Mouse (Mus musculus): ENCODE data around the gene Sept9. TPM values are rescaled to one million over a fixed set of nuclear protein-coding genes. Genes with fewer than 3 reads are reported as not detected.

Sept9 gene
- polyA plus RNA-seq, 1 experiment from 2014 or later: 34.5 TPM

DNA sequence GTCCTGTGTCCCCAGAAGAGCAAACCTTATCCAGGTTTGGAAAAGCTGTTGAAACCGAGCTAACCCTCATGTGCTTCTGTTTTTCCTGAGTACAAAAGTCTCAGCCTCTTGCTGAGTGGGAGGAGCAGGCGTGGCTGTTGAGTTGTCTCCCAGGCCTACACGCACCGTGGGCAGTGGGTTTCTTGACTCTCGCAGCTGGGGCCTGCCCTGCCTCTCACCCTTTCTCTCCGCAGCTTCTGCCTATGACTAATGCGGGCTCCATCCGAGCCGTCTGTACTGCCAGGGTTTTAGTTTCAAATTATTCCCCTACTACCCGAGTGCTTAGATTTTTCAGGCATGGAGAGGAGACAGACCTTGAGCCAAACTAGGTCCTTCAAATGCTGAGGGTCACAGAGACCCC, 28.7 kb downstream of the Sept9 start:
- DNase-seq: no peak
- Histone ChIP-seq H3K36me3 (replicated peaks; ENCODE audit: insufficient read depth, low read length) (no peaks in the 10 kb centered on the region), H3K4me2 (ENCODE audit: low read depth, low read length) (no peak overlapping the region), H3K9ac (replicated peaks) (no peak overlapping the region), H3K9me3 (ENCODE audit: low read length) (no peaks in the 10 kb centered on the region), H3K4me3 (ENCODE audit: low read depth, low read length) (no peak overlapping the region), H3K27me3 (ENCODE audit: insufficient read depth, low read length) (no peaks in the 10 kb centered on the region), H3K27ac (ENCODE audit: low read depth) (no peak overlapping the region), H3K4me1 (ENCODE audit: insufficient read depth) (peaks cover 12% of the 10 kb centered on the region)
- WGBS (ENCODE audit: insufficient replicate concordance): 73% methylated on average over 10 of the region's 10 CpGs
- ATAC-seq: no peak
- no peak for TF ChIP-seq EP300 (IDR thresholded peaks at IDR 0.05; ENCODE audit: low read depth)
- TF ChIP-seq CTCF (IDR thresholded peaks at IDR 0.05; ENCODE audit: low read depth): no peak

DNA sequence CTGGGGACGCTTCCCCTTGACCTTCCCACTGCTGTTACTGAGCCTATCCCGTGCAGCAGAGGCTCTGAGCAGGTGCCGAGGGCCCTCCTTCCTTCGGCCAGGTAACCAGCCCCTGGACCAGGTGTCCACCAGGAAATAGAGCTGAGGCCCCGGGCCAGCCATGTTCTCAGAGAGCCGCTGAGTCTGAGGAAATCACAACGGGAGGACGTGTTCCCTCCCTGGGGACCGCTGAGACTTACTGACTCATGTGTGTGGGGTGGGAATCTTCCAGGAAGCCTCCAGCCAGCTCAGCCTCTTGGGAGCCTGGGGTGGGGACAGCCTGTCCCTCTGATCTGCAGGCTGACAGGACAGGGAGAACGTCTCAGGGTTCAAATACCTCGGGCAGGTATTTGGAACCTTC, 32.1 kb downstream of the Sept9 start:
- no peaks in the 10 kb centered on the region for H3K9me3 ChIP-seq (ENCODE audit: low read length)
- H3K27me3 ChIP-seq (ENCODE audit: insufficient read depth, low read length): no peaks in the 10 kb centered on the region
- no peak overlapping the region; the same call in 1 of the 2 replicates for H3K4me2 ChIP-seq (ENCODE audit: low read depth, low read length)
- H3K9ac ChIP-seq (replicated peaks): no peak overlapping the region
- DNase-seq (no peak), ATAC-seq (no peak)
- H3K4me3 ChIP-seq (ENCODE audit: low read depth, low read length): no peak overlapping the region
- TF ChIP-seq EP300 (IDR thresholded peaks at IDR 0.05; ENCODE audit: low read depth): no peak
- TF ChIP-seq CTCF (IDR thresholded peaks at IDR 0.05; ENCODE audit: low read depth): no peak
- H3K4me1 ChIP-seq (ENCODE audit: insufficient read depth): peaks cover 22% of the 10 kb centered on the region; the same call in 1 of the 2 replicates
- H3K36me3 ChIP-seq (replicated peaks; ENCODE audit: insufficient read depth, low read length): no peaks in the 10 kb centered on the region
- no peak overlapping the region for H3K27ac ChIP-seq (ENCODE audit: low read depth)
- 53% methylated on average over 11 of the region's 11 CpGs for WGBS (ENCODE audit: insufficient replicate concordance)

DNA sequence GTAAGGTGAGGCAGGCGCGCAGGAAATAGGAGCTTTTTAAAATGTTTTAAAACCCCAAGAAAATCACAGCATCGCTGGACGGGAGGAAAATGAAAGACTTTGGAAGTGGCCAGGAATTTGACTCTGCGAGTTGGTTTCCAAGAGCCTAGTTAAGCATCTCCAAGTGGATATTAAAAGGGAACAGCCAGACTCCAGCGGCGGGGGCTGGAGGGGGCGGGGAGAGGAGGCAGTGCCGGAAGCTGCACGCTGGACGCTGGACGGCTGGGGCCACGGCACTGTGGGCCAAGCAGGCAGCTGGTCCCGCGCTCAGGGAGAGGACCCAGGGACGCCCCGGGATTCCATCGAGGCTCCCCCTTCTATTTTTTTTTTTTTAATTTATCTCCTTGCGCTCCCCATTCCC, 32.6 kb downstream of the Sept9 start:
- Histone ChIP-seq H3K27ac (ENCODE audit: low read depth) (no peak overlapping the region), H3K27me3 (ENCODE audit: insufficient read depth, low read length) (no peaks in the 10 kb centered on the region), H3K9me3 (ENCODE audit: low read length) (no peaks in the 10 kb centered on the region), H3K4me3 (ENCODE audit: low read depth, low read length) (no peak overlapping the region), H3K36me3 (replicated peaks; ENCODE audit: insufficient read depth, low read length) (no peaks in the 10 kb centered on the region), H3K9ac (replicated peaks) (no peak overlapping the region), H3K4me2 (ENCODE audit: low read depth, low read length) (peak overlapping the region; percentile 59), H3K4me1 (ENCODE audit: insufficient read depth) (peaks cover 22% of the 10 kb centered on the region; the same call in 1 of the 2 replicates)
- no peak for TF ChIP-seq CTCF (IDR thresholded peaks at IDR 0.05; ENCODE audit: low read depth)
- no peak for TF ChIP-seq EP300 (IDR thresholded peaks at IDR 0.05; ENCODE audit: low read depth)
- WGBS (ENCODE audit: insufficient replicate concordance): 38% methylated on average over 19 of the region's 19 CpGs
- DNase-seq: peak; percentile 45
- ATAC-seq: no peak

DNA sequence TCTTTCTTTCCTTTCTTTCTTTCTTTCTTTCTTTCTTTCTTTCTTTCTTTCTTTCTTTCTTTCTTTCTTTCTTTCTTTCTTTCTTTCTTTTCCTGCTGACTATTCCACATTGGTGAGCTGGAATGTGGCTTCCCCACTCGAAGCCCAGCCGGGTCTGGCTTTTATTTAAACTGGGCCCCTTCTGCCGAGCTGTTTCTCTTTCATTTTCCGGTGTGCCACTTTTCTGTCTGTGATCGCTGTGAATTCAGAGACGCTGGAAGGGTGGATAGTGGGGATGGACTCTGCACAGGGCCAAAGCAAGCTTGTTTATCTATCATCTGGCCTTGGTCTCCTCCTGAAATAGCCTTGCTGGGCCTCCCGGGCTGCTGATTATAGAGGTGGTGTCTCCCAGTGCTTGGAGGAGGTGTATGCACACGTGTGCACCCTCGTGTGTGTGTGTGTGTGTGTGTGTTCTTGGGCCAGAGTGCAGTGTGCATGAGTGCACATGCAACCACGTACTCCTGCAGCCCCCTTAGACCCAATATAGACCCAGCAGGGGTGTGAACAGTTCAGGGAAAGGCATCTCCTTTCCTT, 33.5 kb downstream of the Sept9 start:
- TF ChIP-seq EP300 (IDR thresholded peaks at IDR 0.05; ENCODE audit: low read depth) (no peak), CTCF (IDR thresholded peaks at IDR 0.05; ENCODE audit: low read depth) (no peak)
- peak; percentile 45 for ATAC-seq

DNA sequence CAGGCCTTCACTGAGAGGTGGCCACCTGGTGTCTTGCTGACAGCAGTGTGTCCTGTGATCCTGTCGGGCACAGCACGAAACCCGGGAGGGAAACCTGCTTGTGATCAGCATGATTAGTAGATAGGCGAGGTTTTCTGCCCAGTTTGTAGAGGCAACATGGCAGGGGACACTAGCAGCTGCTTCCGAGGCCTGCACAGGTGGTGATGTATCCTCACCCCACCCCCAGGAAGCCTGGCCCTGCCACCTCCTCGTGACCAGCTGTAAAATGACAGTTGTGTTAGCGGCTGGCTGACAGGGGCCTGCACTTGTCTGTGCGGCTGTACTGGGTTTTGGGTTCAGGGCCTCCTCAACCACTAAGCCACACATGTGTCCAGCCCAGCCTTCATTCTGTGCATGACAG, 34.4 kb downstream of the Sept9 start:
- no peak overlapping the region for H3K4me3 ChIP-seq (ENCODE audit: low read depth, low read length)
- TF ChIP-seq CTCF (IDR thresholded peaks at IDR 0.05; ENCODE audit: low read depth) (no peak), EP300 (IDR thresholded peaks at IDR 0.05; ENCODE audit: low read depth) (no peak)
- no peak overlapping the region for H3K4me2 ChIP-seq (ENCODE audit: low read depth, low read length)
- WGBS (ENCODE audit: insufficient replicate concordance): 48% methylated on average over 8 of the region's 8 CpGs
- no peaks in the 10 kb centered on the region for H3K9me3 ChIP-seq (ENCODE audit: low read length)
- ATAC-seq (no peak), DNase-seq (no peak)
- H3K36me3 ChIP-seq (replicated peaks; ENCODE audit: insufficient read depth, low read length): no peaks in the 10 kb centered on the region
- H3K27ac ChIP-seq (ENCODE audit: low read depth): no peak overlapping the region
- peaks cover 22% of the 10 kb centered on the region; the same call in 1 of the 2 replicates for H3K4me1 ChIP-seq (ENCODE audit: insufficient read depth)
- no peaks in the 10 kb centered on the region for H3K27me3 ChIP-seq (ENCODE audit: insufficient read depth, low read length)
- 0 out of 2 replicates have a peak overlapping the region, but pooled peaks have one; percentile 13 for H3K9ac ChIP-seq (replicated peaks)

More for the DNA sequence above, 33.5 kb downstream of the Sept9 start:
- 0 out of 2 replicates have a peak overlapping the region, but pooled peaks have one; percentile 7 for H3K27ac ChIP-seq (ENCODE audit: low read depth)
- H3K27me3 ChIP-seq (ENCODE audit: insufficient read depth, low read length): no peaks in the 10 kb centered on the region
- H3K4me3 ChIP-seq (ENCODE audit: low read depth, low read length): no peak overlapping the region
- no peak for DNase-seq
- no peak overlapping the region for H3K9ac ChIP-seq (replicated peaks)
- whole genome bisulfite sequencing (ENCODE audit: insufficient replicate concordance): 47% methylated on average over 10 of the region's 10 CpGs
- H3K9me3 ChIP-seq (ENCODE audit: low read length): no peaks in the 10 kb centered on the region
- H3K36me3 ChIP-seq (replicated peaks; ENCODE audit: insufficient read depth, low read length): no peaks in the 10 kb centered on the region
- H3K4me2 ChIP-seq (ENCODE audit: low read depth, low read length): peak overlapping the region; percentile 59
- H3K4me1 ChIP-seq (ENCODE audit: insufficient read depth): peaks cover 22% of the 10 kb centered on the region; the same call in 1 of the 2 replicates

DNA sequence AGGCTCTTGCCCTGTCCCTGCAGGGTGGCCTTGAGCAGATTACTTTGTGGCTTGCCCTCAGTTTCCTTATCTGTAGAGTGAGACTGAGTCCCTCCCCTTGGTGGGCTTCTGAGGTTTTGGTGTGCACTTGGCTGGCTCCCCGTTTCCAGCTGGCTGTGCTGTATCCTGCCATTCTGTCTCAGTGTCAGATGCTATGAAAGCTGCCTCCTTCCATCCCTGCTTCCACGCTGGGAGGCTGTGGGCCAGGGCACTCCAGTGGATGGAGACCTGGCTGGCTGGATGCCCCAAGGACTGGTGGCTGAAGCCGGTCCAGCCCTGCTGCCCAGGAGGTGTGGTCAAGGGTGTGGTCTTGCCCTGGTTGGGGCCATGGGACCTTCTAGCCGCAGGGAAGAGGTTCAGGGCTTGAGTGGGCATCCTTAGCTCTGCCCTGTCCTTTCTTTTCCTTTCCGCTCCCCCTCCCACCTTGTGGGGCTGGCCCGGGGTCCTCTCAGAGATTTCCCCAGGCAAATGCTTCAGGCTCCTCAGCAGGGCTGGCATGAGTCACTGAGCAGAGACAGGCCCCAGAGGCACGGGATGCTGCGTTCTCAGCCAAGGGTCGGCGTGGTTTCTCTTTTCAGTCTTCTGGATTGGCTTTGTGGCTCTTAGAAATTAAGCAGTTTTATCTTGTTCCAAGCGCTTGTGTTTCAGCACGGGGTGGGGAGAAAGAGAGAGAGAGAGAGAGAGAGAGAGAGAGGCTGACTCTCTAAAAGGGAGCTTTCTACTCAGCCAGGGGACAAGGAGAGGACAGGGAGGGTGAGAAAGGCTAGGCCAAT, 35.8 kb downstream of the Sept9 start:
- H3K27me3 ChIP-seq (ENCODE audit: insufficient read depth, low read length): no peaks in the 10 kb centered on the region
- peaks cover 25% of the 10 kb centered on the region; the same call in 1 of the 2 replicates for H3K4me1 ChIP-seq (ENCODE audit: insufficient read depth)
- TF ChIP-seq EP300 (IDR thresholded peaks at IDR 0.05; ENCODE audit: low read depth) (no peak), CTCF (IDR thresholded peaks at IDR 0.05; ENCODE audit: low read depth) (no peak)
- 0 out of 2 replicates have a peak overlapping the region, but pooled peaks have one; percentile 16 for H3K9ac ChIP-seq (replicated peaks)
- 37% methylated on average over 11 of the region's 12 CpGs for WGBS (ENCODE audit: insufficient replicate concordance)
- no peak overlapping the region for H3K27ac ChIP-seq (ENCODE audit: low read depth)
- ATAC-seq (no peak), DNase-seq (no peak)
- no peaks in the 10 kb centered on the region for H3K36me3 ChIP-seq (replicated peaks; ENCODE audit: insufficient read depth, low read length)
- no peak overlapping the region for H3K4me3 ChIP-seq (ENCODE audit: low read depth, low read length)
- no peak overlapping the region for H3K4me2 ChIP-seq (ENCODE audit: low read depth, low read length)
- no peaks in the 10 kb centered on the region for H3K9me3 ChIP-seq (ENCODE audit: low read length)
